Mouse (Mus musculus) cerebellum, adult 2 months (tissue): Measurements from ENCODE around the gene Enpep.

Experiments used
- CTCF ChIP-seq: fragments of 200-500 bp; IDR thresholded peaks from 2 replicates; pipeline ENCODE4 v1.5.1; 2011; ENCODE audit warnings: low read depth, mild to moderate bottlenecking, control low read depth, low read length, moderate library complexity, borderline replicate concordance; ENCODE audit not compliant: insufficient read depth
- POLR2A ChIP-seq: fragments of 200-500 bp; IDR thresholded peaks from 2 replicates; pipeline ENCODE4 v1.6.1; 2011; ENCODE audit warnings: low read length, control low read depth, borderline replicate concordance; ENCODE audit not compliant: insufficient read depth

DNA sequence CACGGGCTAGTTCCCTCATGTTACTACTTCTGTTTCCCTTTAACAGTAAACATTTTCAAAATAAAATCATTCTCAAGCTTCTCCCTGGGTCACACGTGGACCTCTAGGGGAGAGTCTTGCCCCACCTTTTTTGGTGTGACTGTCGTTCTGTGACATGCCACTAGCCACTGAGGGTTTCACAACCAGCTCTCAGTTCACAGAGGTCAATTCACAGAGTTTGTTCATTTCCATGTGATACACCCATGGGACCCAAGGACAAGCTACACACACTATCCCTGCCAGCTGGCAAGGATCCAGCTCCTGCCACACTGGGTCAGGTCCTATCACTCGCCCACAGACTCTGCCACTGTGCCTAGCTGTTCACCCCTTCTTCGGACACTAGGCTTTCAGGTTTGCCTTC lies 35.5 kb downstream of the Enpep start:
- TF ChIP-seq CTCF (no peak), POLR2A (no peak)
